In the genomic region with DNA sequence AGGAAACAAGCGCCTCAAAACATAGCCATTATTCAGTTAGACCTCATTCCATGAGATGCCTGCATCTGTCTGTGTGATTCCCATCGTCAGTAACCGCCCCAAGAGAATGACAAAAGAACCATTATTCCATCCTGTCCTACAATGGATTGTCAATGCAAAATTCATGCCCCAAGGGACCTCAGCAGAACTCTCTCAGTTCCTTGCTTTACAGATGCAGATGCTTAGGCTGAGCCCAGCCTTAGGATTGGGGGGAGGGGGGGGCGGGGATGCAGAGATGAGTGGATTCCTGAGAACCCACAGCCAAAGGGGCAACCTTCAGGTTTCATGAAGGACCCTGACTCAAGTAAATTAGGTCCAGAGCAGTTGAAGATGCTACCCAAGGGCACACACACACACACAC, we compare ENCODE assay signal across 8 mouse cellular contexts.
DNase-seq lines count a peak whose midpoint lies in the region; ATAC-seq and TF ChIP-seq lines count a peak whose summit lies in the region.

No protein-coding gene starts in this region.

- H3K27ac ChIP-seq in kidney, embryonic 14.5 days (ENCODE audit: low read depth, low read length): no peak overlapping the region
- H3K27ac ChIP-seq in embryonic facial prominence, embryonic 10.5 days (replicated peaks): no peak overlapping the region
- H3K27ac ChIP-seq in intestine, embryonic 16.5 days (ENCODE audit: low read length): peak overlapping the region; percentile 16; the same call in 1 of the 2 replicates
- H3K27ac ChIP-seq in neural tube, embryonic 14.5 days (ENCODE audit: low read depth, low read length): no peak overlapping the region
- H3K27ac ChIP-seq in kidney, adult 2 months (ENCODE audit: insufficient read depth, low read depth, low read length): no peak overlapping the region

- H3K9ac ChIP-seq in kidney, embryonic 14.5 days (ENCODE audit: low read depth, low read length): no peak overlapping the region
- 0 out of 2 replicates have a peak overlapping the region, but pooled peaks have one; percentile 22 for H3K9ac ChIP-seq in intestine, embryonic 16.5 days (ENCODE audit: low read depth, low read length)
- no peak overlapping the region; the same call in 1 of the 2 replicates for H3K9ac ChIP-seq in neural tube, embryonic 14.5 days (replicated peaks; ENCODE audit: low read depth, low read length)

- H3K4me3 ChIP-seq in kidney, embryonic 14.5 days (ENCODE audit: low read length): peak overlapping the region; percentile 54; the same call in 1 of the 2 replicates
- H3K4me3 ChIP-seq in embryonic facial prominence, embryonic 10.5 days: peak overlapping the region; percentile 77
- peak overlapping the region; percentile 62 for H3K4me3 ChIP-seq in intestine, embryonic 16.5 days (ENCODE audit: low read length)
- peak overlapping the region; percentile 56 for H3K4me3 ChIP-seq in neural tube, embryonic 14.5 days (ENCODE audit: low read depth, low read length)
- no peak overlapping the region for H3K4me3 ChIP-seq in kidney, adult 2 months (ENCODE audit: insufficient read depth, low read depth, low read length)

- 13% methylated on average over 3 of the region's 4 CpGs for WGBS in kidney, embryonic 14.5 days
- 6% methylated on average over 4 of the region's 4 CpGs for WGBS in embryonic facial prominence, embryonic 10.5 days
- 30% methylated on average over 4 of the region's 4 CpGs for WGBS in intestine, embryonic 16.5 days
- 4% methylated on average over 4 of the region's 4 CpGs for WGBS in neural tube, embryonic 14.5 days
- 39% methylated on average over 4 of the region's 4 CpGs for WGBS in kidney, adult 2 months

- no peak for TF ChIP-seq CTCF in kidney, adult 2 months (conservative IDR thresholded peaks at IDR 0.05; ENCODE audit: insufficient read depth, insufficient read length, low read depth, low read length)

- no peaks in the 10 kb centered on the region for H3K36me3 ChIP-seq in kidney, embryonic 14.5 days (ENCODE audit: control insufficient read depth, insufficient read depth, low read length)
- no peaks in the 10 kb centered on the region for H3K36me3 ChIP-seq in embryonic facial prominence, embryonic 10.5 days (replicated peaks)
- H3K36me3 ChIP-seq in intestine, embryonic 16.5 days (ENCODE audit: control insufficient read depth, insufficient read depth, low read length): no peaks in the 10 kb centered on the region
- H3K36me3 ChIP-seq in neural tube, embryonic 14.5 days (ENCODE audit: control insufficient read depth, insufficient read depth, low read length): no peaks in the 10 kb centered on the region
- H3K36me3 ChIP-seq in kidney, adult 2 months (ENCODE audit: control insufficient read depth, insufficient read depth, low read length): no peaks in the 10 kb centered on the region

- no peaks in the 10 kb centered on the region for H3K4me1 ChIP-seq in kidney, embryonic 14.5 days (ENCODE audit: control insufficient read depth, insufficient read depth, low read length)
- peaks cover 25% of the 10 kb centered on the region for H3K4me1 ChIP-seq in embryonic facial prominence, embryonic 10.5 days
- H3K4me1 ChIP-seq in intestine, embryonic 16.5 days (ENCODE audit: control insufficient read depth, insufficient read depth, low read length): peaks cover 3% of the 10 kb centered on the region; the same call in 1 of the 2 replicates
- H3K4me1 ChIP-seq in neural tube, embryonic 14.5 days (ENCODE audit: control insufficient read depth, insufficient read depth, low read length): 0 out of 2 replicates have a peak, but pooled peaks cover 5% of the 10 kb centered on the region
- H3K4me1 ChIP-seq in kidney, adult 2 months (ENCODE audit: control insufficient read depth, insufficient read depth, low read length): peaks cover 3% of the 10 kb centered on the region; the same call in 1 of the 2 replicates

- DNase-seq in kidney, postnatal 14 days: no peak
- peak; percentile 23 for DNase-seq in embryonic facial prominence, embryonic 10.5 days (ENCODE audit: low spot score)
- DNase-seq in thymus, postnatal 10 days (ENCODE audit: low spot score in 2 of 2): no peak
- no peak for DNase-seq in cerebellum, postnatal 4 days (ENCODE audit: low spot score in 2 of 2)
- no peak for DNase-seq in kidney, adult 2 months

- no peaks in the 10 kb centered on the region for H3K9me3 ChIP-seq in kidney, embryonic 14.5 days (ENCODE audit: control insufficient read depth, low read length)
- no peaks in the 10 kb centered on the region for H3K9me3 ChIP-seq in embryonic facial prominence, embryonic 10.5 days
- no peaks in the 10 kb centered on the region for H3K9me3 ChIP-seq in intestine, embryonic 16.5 days (ENCODE audit: control insufficient read depth, low read length)
- no peaks in the 10 kb centered on the region for H3K9me3 ChIP-seq in neural tube, embryonic 14.5 days (ENCODE audit: control insufficient read depth, low read length)

- TF ChIP-seq POLR2A in kidney, adult 2 months (IDR thresholded peaks at IDR 0.05; ENCODE audit: low read depth, low read length): no peak

- H3K27me3 ChIP-seq in kidney, embryonic 14.5 days (ENCODE audit: control insufficient read depth, insufficient read depth, low read length): peaks cover 4% of the 10 kb centered on the region; the same call in 1 of the 2 replicates
- H3K27me3 ChIP-seq in embryonic facial prominence, embryonic 10.5 days (replicated peaks; ENCODE audit: low read depth, poor library complexity, severe bottlenecking): peaks cover 22% of the 10 kb centered on the region
- no peaks in the 10 kb centered on the region for H3K27me3 ChIP-seq in intestine, embryonic 16.5 days (replicated peaks; ENCODE audit: control insufficient read depth, insufficient read depth, low read length)
- no peaks in the 10 kb centered on the region for H3K27me3 ChIP-seq in neural tube, embryonic 14.5 days (ENCODE audit: control insufficient read depth, insufficient read depth, low read length)
- H3K27me3 ChIP-seq in kidney, adult 2 months (replicated peaks; ENCODE audit: control insufficient read depth, insufficient read depth, low read length): no peaks in the 10 kb centered on the region

- no peak for ATAC-seq in kidney, embryonic 14.5 days (ENCODE audit: low FRiP score, low TSS enrichment)
- ATAC-seq in intestine, embryonic 16.5 days: 0 out of 2 replicates have a peak, but pooled peaks have one; percentile 7
- ATAC-seq in neural tube, embryonic 14.5 days (ENCODE audit: low read depth): peak; percentile 41; the same call in 1 of the 2 replicates

- H3K4me2 ChIP-seq in kidney, embryonic 14.5 days (replicated peaks; ENCODE audit: low read depth, low read length): peak overlapping the region; percentile 94; the same call in 1 of the 2 replicates
- H3K4me2 ChIP-seq in intestine, embryonic 16.5 days (ENCODE audit: low read depth, low read length): peak overlapping the region; percentile 80
- H3K4me2 ChIP-seq in neural tube, embryonic 14.5 days (ENCODE audit: low read depth, low read length): peak overlapping the region; percentile 85
